Mouse (Mus musculus) thymus, adult 2 months (tissue): ENCODE measurements around the gene Fam20a.

Source experiments
- CTCF ChIP-seq: fragments of 200-500 bp; IDR thresholded peaks from 2 replicates; pipeline ENCODE4 v1.5.1; 2012; ENCODE audit warnings: mild to moderate bottlenecking, control low read depth, low read length, moderate library complexity, borderline replicate concordance; ENCODE audit not compliant: control insufficient read depth, poor library complexity, insufficient read depth; ENCODE audit errors: extremely low read depth
- POLR2A ChIP-seq: fragments of 200-500 bp; IDR thresholded peaks from 2 replicates; pipeline ENCODE4 v1.6.1; 2012; ENCODE audit warnings: mild to moderate bottlenecking, low read length, control low read depth, moderate library complexity; ENCODE audit not compliant: control insufficient read depth, poor library complexity, insufficient read depth; ENCODE audit errors: extremely low read depth

DNA sequence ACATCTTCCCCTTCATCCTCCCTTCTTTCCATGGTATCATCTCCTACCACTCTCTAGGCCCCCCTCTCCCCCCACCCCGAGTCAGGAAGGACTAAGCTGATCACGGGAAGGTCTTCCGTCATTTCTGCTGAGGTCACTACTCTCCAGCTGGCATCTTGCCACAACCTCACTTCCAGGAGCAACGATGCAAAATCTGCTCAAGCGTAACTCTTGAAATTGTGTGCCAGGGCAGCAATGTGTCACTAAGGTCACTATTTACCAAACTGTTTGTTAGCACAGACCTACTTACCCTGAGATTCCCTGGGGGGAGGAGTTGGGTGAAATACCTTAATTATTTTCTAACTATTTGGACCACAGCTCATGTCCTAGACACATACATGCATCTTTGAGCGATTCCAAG is 21.3 kb downstream of the Fam20a start:
- TF ChIP-seq POLR2A, result no peak
- no peak for TF ChIP-seq CTCF
